Mouse (Mus musculus) E14TG2a.4 (cell line): Measurements from ENCODE around the gene Grhl3.

ENCODE experiments used
- CTCF ChIP-seq: conservative IDR thresholded peaks from 2 replicates; pipeline ENCODE4 v1.5.1; 2014; ENCODE audit warnings: low read length
- NANOG ChIP-seq: IDR thresholded peaks from 2 replicates; pipeline ENCODE4 v1.6.1; 2014; ENCODE audit warnings: borderline replicate concordance, low read length, mixed read lengths
- POU5F1 ChIP-seq: IDR thresholded peaks from 2 replicates; pipeline ENCODE4 v1.6.1; 2014; ENCODE audit warnings: low read length, borderline replicate concordance

GRCm38 (mm10) chr4:135501587-135501986 lies 71.8 kb downstream of the Grhl3 start:
- TF ChIP-seq CTCF (no peak), NANOG (no peak), POU5F1 (no peak)
